Mouse (Mus musculus) CH12.LX (cell line): Measurements from ENCODE around the gene Tjp3. TPM values are rescaled to one million over a fixed set of nuclear protein-coding genes. Genes with fewer than 3 reads are reported as not detected.

Source experiments
- DNase-seq: peaks from one replicate; pipeline ENCODE4 v3.0.0-alpha.2; 2013; ENCODE audit errors: extremely low read depth
- H3K27ac ChIP-seq: 2 replicates; pipeline ENCODE4 v1.5.1; 2012; ENCODE audit warnings: low read depth, mild to moderate bottlenecking, control low read depth, moderate library complexity; ENCODE audit not compliant: insufficient read depth
- H3K27me3 ChIP-seq: replicated peaks from 2 replicates; pipeline ENCODE3; 2012; ENCODE audit warnings: inconsistent platforms
- H3K36me3 ChIP-seq, 2 experiments: replicated peaks in 1 of 2; 2 replicates each; pipeline versions ENCODE3 to v1.6.1; 2012; ENCODE audit warnings: inconsistent platforms in 1 of 2, low read length in 1 of 2, mild to moderate bottlenecking in 1 of 2, mixed read lengths in 1 of 2, moderate library complexity in 1 of 2; ENCODE audit not compliant: control insufficient read depth in 1 of 2, insufficient read depth in 1 of 2
- H3K4me1 ChIP-seq, 2 experiments: 2 replicates each; pipeline ENCODE4 v1.6.1; 2012; ENCODE audit warnings: inconsistent platforms in 1 of 2, moderate library complexity in 1 of 2; ENCODE audit not compliant: insufficient read depth in 2 of 2, control insufficient read depth in 1 of 2
- H3K4me2 ChIP-seq: 2 replicates; pipeline ENCODE4 v1.6.1; 2012; ENCODE audit warnings: low read depth, mild to moderate bottlenecking, control low read depth; ENCODE audit not compliant: poor library complexity, insufficient read depth, severe bottlenecking
- H3K4me3 ChIP-seq, 3 experiments: fragments of 150-350 bp in 1 of 3; sonication (generic) in 1 of 3; replicated peaks in 1 of 3; 2 replicates each; pipeline versions ENCODE3 to v1.5.1; 2011 to 2012; ENCODE audit warnings: low read depth in 2 of 3, low read length in 2 of 3, mild to moderate bottlenecking in 2 of 3, moderate library complexity in 2 of 3, control low read depth in 1 of 3, improper control_type of control experiment in 1 of 3, inconsistent platforms in 1 of 3, mixed read lengths in 1 of 3; ENCODE audit not compliant: poor library complexity in 1 of 3
- H3K79me2 ChIP-seq: replicated peaks from 2 replicates; pipeline ENCODE4 v1.6.1; 2012; ENCODE audit warnings: mild to moderate bottlenecking, moderate library complexity; ENCODE audit not compliant: control insufficient read depth, poor library complexity, insufficient read depth, severe bottlenecking; ENCODE audit errors: extremely low read depth
- H3K9ac ChIP-seq: 2 replicates; pipeline ENCODE4 v1.6.1; 2012; ENCODE audit warnings: low read depth, mild to moderate bottlenecking, control low read depth, moderate library complexity; ENCODE audit not compliant: insufficient read depth
- H3K9me3 ChIP-seq: replicated peaks from 2 replicates; pipeline ENCODE3; 2012; ENCODE audit warnings: low read length, inconsistent platforms, mixed read lengths
- BHLHE40 ChIP-seq: IDR thresholded peaks from 2 replicates; pipeline ENCODE4 v1.6.1; 2011; ENCODE audit warnings: mild to moderate bottlenecking, low read depth, low read length, improper control_type of control experiment
- CHD1 ChIP-seq: IDR thresholded peaks from 2 replicates; pipeline ENCODE4 v1.6.1; 2012; ENCODE audit warnings: low read depth, low read length, improper control_type of control experiment, inconsistent platforms
- CHD2 ChIP-seq: IDR thresholded peaks from 2 replicates; pipeline ENCODE4 v1.6.1; 2011; ENCODE audit warnings: low read length, improper control_type of control experiment
- CTCF ChIP-seq, 2 experiments: IDR thresholded peaks in 1 of 2; conservative IDR thresholded peaks in 1 of 2; 2 replicates each; pipeline ENCODE4 v1.5.1; 2011 to 2012; ENCODE audit warnings: low read depth in 2 of 2, low read length in 2 of 2, improper control_type of control experiment in 1 of 2, inconsistent platforms in 1 of 2, mild to moderate bottlenecking in 1 of 2, moderate library complexity in 1 of 2
- E2F4 ChIP-seq: IDR thresholded peaks from 2 replicates; pipeline ENCODE4 v1.6.1; 2011; ENCODE audit warnings: low read depth, low read length, improper control_type of control experiment; ENCODE audit not compliant: insufficient replicate concordance
- ELF1 ChIP-seq: IDR thresholded peaks from 2 replicates; pipeline ENCODE4 v1.6.1; 2014; ENCODE audit warnings: low read depth, mild to moderate bottlenecking, inconsistent platforms, low read length, improper control_type of control experiment
- ETS1 ChIP-seq: conservative IDR thresholded peaks from 2 replicates; pipeline ENCODE4 v1.6.1; 2012; ENCODE audit warnings: low read depth, mild to moderate bottlenecking, inconsistent platforms, low read length, improper control_type of control experiment, moderate library complexity
- IRF4 ChIP-seq: IDR thresholded peaks from 2 replicates; pipeline ENCODE4 v1.6.1; 2014; ENCODE audit warnings: low read depth, mild to moderate bottlenecking, inconsistent platforms, low read length, improper control_type of control experiment
- JUND ChIP-seq: conservative IDR thresholded peaks from 2 replicates; pipeline ENCODE4 v1.6.1; 2011; ENCODE audit warnings: low read depth, low read length, improper control_type of control experiment
- MAFK ChIP-seq: IDR thresholded peaks from 2 replicates; pipeline ENCODE4 v1.6.1; 2011; ENCODE audit warnings: low read length, improper control_type of control experiment; ENCODE audit not compliant: insufficient replicate concordance
- MAZ ChIP-seq: IDR thresholded peaks from 2 replicates; pipeline ENCODE4 v1.6.1; 2012; ENCODE audit warnings: low read depth, mild to moderate bottlenecking, inconsistent platforms, low read length, improper control_type of control experiment, moderate library complexity
- MEF2A ChIP-seq: IDR thresholded peaks from 2 replicates; pipeline ENCODE4 v1.6.1; 2014; ENCODE audit warnings: low read depth, mild to moderate bottlenecking, inconsistent platforms, low read length, improper control_type of control experiment, borderline replicate concordance
- MXI1 ChIP-seq: IDR thresholded peaks from 2 replicates; pipeline ENCODE4 v1.6.1; 2011; ENCODE audit warnings: mild to moderate bottlenecking, low read depth, low read length, improper control_type of control experiment
- MYC ChIP-seq: IDR thresholded peaks from 2 replicates; pipeline ENCODE4 v1.6.1; 2011; ENCODE audit warnings: low read depth, mild to moderate bottlenecking, improper control_type of control experiment, low read length
- NELFE ChIP-seq: IDR thresholded peaks from 2 replicates; pipeline ENCODE4 v1.6.1; 2011; ENCODE audit warnings: low read depth, low read length, improper control_type of control experiment
- NRF1 ChIP-seq: IDR thresholded peaks from 2 replicates; pipeline ENCODE4 v1.6.1; 2014; ENCODE audit warnings: low read depth, mild to moderate bottlenecking, inconsistent platforms, low read length, improper control_type of control experiment, moderate library complexity
- PAX5 ChIP-seq: IDR thresholded peaks from 2 replicates; pipeline ENCODE4 v1.6.1; 2012; ENCODE audit warnings: low read length, inconsistent platforms, mixed read lengths
- POLR2A ChIP-seq: IDR thresholded peaks from 2 replicates; pipeline ENCODE4 v1.6.1; 2011; ENCODE audit warnings: low read depth, mild to moderate bottlenecking, improper control_type of control experiment, low read length
- POLR2AphosphoS2 ChIP-seq: IDR thresholded peaks from 2 replicates; pipeline ENCODE4 v1.6.1; 2011; ENCODE audit warnings: low read depth, low read length, improper control_type of control experiment
- RAD21 ChIP-seq: IDR thresholded peaks from 2 replicates; pipeline ENCODE4 v1.6.1; 2011; ENCODE audit warnings: low read depth, mild to moderate bottlenecking, low read length, improper control_type of control experiment, moderate library complexity
- RCOR1 ChIP-seq: conservative IDR thresholded peaks from 2 replicates; pipeline ENCODE4 v1.6.1; 2012; ENCODE audit warnings: low read depth, mild to moderate bottlenecking, inconsistent platforms, low read length, improper control_type of control experiment
- SIN3A ChIP-seq: IDR thresholded peaks from 2 replicates; pipeline ENCODE4 v1.6.1; 2012; ENCODE audit warnings: low read length, improper control_type of control experiment, inconsistent platforms
- SMC3 ChIP-seq: IDR thresholded peaks from 2 replicates; pipeline ENCODE4 v1.6.1; 2011; ENCODE audit warnings: low read depth, low read length, improper control_type of control experiment
- TBP ChIP-seq: conservative IDR thresholded peaks from 2 replicates; pipeline ENCODE4 v1.6.1; 2011; ENCODE audit warnings: low read depth, low read length, improper control_type of control experiment
- TCF12 ChIP-seq: IDR thresholded peaks from 2 replicates; pipeline ENCODE4 v1.6.1; 2014; ENCODE audit warnings: low read depth, mild to moderate bottlenecking, inconsistent platforms, low read length, improper control_type of control experiment
- UBTF ChIP-seq: IDR thresholded peaks from 2 replicates; pipeline ENCODE4 v1.6.1; 2012; ENCODE audit warnings: low read depth, mild to moderate bottlenecking, inconsistent platforms, low read length, improper control_type of control experiment, moderate library complexity
- USF1 ChIP-seq: IDR thresholded peaks from 2 replicates; pipeline ENCODE4 v1.6.1; 2014; ENCODE audit warnings: low read depth, mild to moderate bottlenecking, inconsistent platforms, low read length, improper control_type of control experiment
- ZMIZ1 ChIP-seq: IDR thresholded peaks from 2 replicates; pipeline ENCODE4 v1.6.1; 2012; ENCODE audit warnings: low read depth, mild to moderate bottlenecking, inconsistent platforms, low read length, improper control_type of control experiment
- ZNF384 ChIP-seq: IDR thresholded peaks from 2 replicates; pipeline ENCODE4 v1.6.1; 2012; ENCODE audit warnings: low read depth, low read length, improper control_type of control experiment, inconsistent platforms
- dilution Hi-C: fragments of 300-500 bp; cut with MboI; formaldehyde crosslinking; loops from 2 replicates; pipeline ENCODE4 v1.14.3; 2020; ENCODE audit warnings: low sequenced_read_pairs; ENCODE audit not compliant: extremely low pct_unique_long_range_greater_than_20kb, extremely low pct_ligation_motif_present
- in situ Hi-C: fragments of 300-500 bp; cut with MboI; formaldehyde crosslinking; loops from 3 replicates; pipeline ENCODE4 v1.14.3; 2019; ENCODE audit warnings: low sequenced_read_pairs, low pct_ligation_motif_present, low pct_unique_long_range_greater_than_20kb, mixed read lengths
- polyA plus RNA-seq: library from polyadenylated mRNA; unstranded; fragments of >175 nt; gene quantifications from 2 replicates; pipeline ENCODE4 v1.2.1, GENCODE M21; 2012; ENCODE audit warnings: low read depth; ENCODE audit not compliant: insufficient read length
- total RNA-seq, 2 experiments: library from RNA; depleted of rRNA; stranded (reverse); fragments of 300-350 nt in 1 of 2; fragments of >200 nt in 1 of 2; gene quantifications; 2 replicates each; pipeline ENCODE4 v1.2.3; 2012 to 2014

Tjp3 gene
- total and polyA plus RNA-seq, 3 experiments = 0.42 to 7.2 (median 0.76) TPM

- Histone ChIP-seq H3K36me3 (peaks cover 0 to 21% of the 10 kb centered on the region in 2 experiments), H3K9me3 (no peaks in the 10 kb centered on the region), H3K27ac (no peak overlapping the region), H3K4me3 (peak overlapping the region; percentile 82 to 89 (median 85)), H3K79me2 (peaks cover 46% of the 10 kb centered on the region), H3K27me3 (no peaks in the 10 kb centered on the region), H3K4me1 (peaks cover 32 to 80% of the 10 kb centered on the region in 2 experiments)
- dilution Hi-C loops = no loop called here
- in situ Hi-C loops = loop anchor here (5.0 kb wide), 1 partner anchor 49 kb away; the partner anchor contains the start of gene Gipc3
- no peak for TF ChIP-seq NELFE
- TF ChIP-seq CHD1 = 0 out of 2 replicates have a peak, but pooled peaks have one; percentile 4
- TF ChIP-seq PAX5 = no peak
- TF ChIP-seq BHLHE40 = no peak
- TF ChIP-seq, all 38 proteins: peak for 1
- peak overlapping the region; percentile 59 for H3K4me2 ChIP-seq
- no peak for DNase-seq
- peak overlapping the region; percentile 62 for H3K9ac ChIP-seq
Measured at GRCm38 (mm10) chr10:81293334-81294030, 2.1 kb upstream of the Tjp3 start.

- H3K4me1 ChIP-seq = peaks cover 25 to 73% of the 10 kb centered on the region in 2 experiments
- peak within 1 kb of the TSS; percentile 55 for H3K27ac ChIP-seq
- dilution Hi-C loops = no loop called here
- peaks cover 0 to 21% of the 10 kb centered on the region in 2 experiments for H3K36me3 ChIP-seq
- DNase-seq = peak; percentile 100
- no peaks in the 10 kb centered on the region for H3K9me3 ChIP-seq
- H3K27me3 ChIP-seq = no peaks in the 10 kb centered on the region
- peak within 1 kb of the TSS; percentile 82 to 89 (median 85) for H3K4me3 ChIP-seq
- H3K79me2 ChIP-seq = peaks cover 43% of the 10 kb centered on the region
- in situ Hi-C loops = loop anchor here (5.0 kb wide), 1 partner anchor 50 kb away; the partner anchor contains the start of gene Gipc3
- peak within 1 kb of the TSS; percentile 59 for H3K4me2 ChIP-seq
- peak within 1 kb of the TSS; percentile 62 for H3K9ac ChIP-seq
- TF ChIP-seq BHLHE40 = peak; percentile 100
- peak; percentile 75 for TF ChIP-seq MEF2A
- peak; percentile 54; the same call in 1 of the 2 replicates for TF ChIP-seq CHD2
- peak; percentile 77 for TF ChIP-seq POLR2A
- no peak for TF ChIP-seq PAX5
- peak; percentile 73 for TF ChIP-seq TCF12
- TF ChIP-seq UBTF = 0 out of 2 replicates have a peak, but pooled peaks have one; percentile 73
- peak; percentile 90 for TF ChIP-seq RAD21
- peak; percentile 71 for TF ChIP-seq SIN3A
- no peak for TF ChIP-seq E2F4
- no peak for TF ChIP-seq MAFK
- peak; percentile 66 for TF ChIP-seq RCOR1
- TF ChIP-seq ZMIZ1 = no peak
- TF ChIP-seq NRF1 = no peak
- no peak for TF ChIP-seq ZNF384
- no peak for TF ChIP-seq ETS1
- peak; percentile 90 for TF ChIP-seq MAZ
- no peak for TF ChIP-seq JUND
- peak; percentile 65 to 97 for TF ChIP-seq CTCF (conservative IDR thresholded peaks at IDR 0.05 in 1 of 2, IDR thresholded peaks at IDR 0.05 in 1 of 2; ENCODE audit: low read depth in 2 of 2, low read length in 2 of 2)
- TF ChIP-seq MXI1 = peak; percentile 75
- TF ChIP-seq POLR2AphosphoS2 = no peak
- peak; percentile 59; the same call in 1 of the 2 replicates for TF ChIP-seq TBP
- peak; percentile 79 for TF ChIP-seq ELF1
- peak; percentile 90; the same call in 1 of the 2 replicates for TF ChIP-seq MYC
- TF ChIP-seq SMC3 = peak; percentile 85
- peak; percentile 99 for TF ChIP-seq CHD1
- peak; percentile 64 for TF ChIP-seq USF1
- peak; percentile 56 for TF ChIP-seq IRF4
Measured at GRCm38 (mm10) chr10:81292554-81293333, 1.4 kb upstream of the Tjp3 start, which contains the start of gene Pip5k1c. Pip5k1c (plus strand) TSS chr10:81292963.
